Mouse (Mus musculus) heart, embryonic 13.5 days (tissue): Measurements from ENCODE around the gene Cradd. TPM values are rescaled to one million over a fixed set of nuclear protein-coding genes. Genes with fewer than 3 reads are reported as not detected.

Experiments used
- ATAC-seq: fragments of 200-750 bp; cut with Nextera tagmentation; 2 replicates; pipeline ENCODE4 v1.8.0; 2017; ENCODE audit warnings: moderate TSS enrichment; ENCODE audit not compliant: insufficient number of reproducible peaks, low FRiP score, low TSS enrichment; ENCODE audit errors: extremely low read depth
- H3K27ac ChIP-seq: fragments of 300-500 bp; sonication (generic); replicated peaks from 2 replicates; pipeline ENCODE4 v1.5.1; 2015; ENCODE audit warnings: moderate library complexity, mild to moderate bottlenecking, inconsistent platforms
- H3K27me3 ChIP-seq: fragments of 300-500 bp; sonication (generic); replicated peaks from 2 replicates; pipeline ENCODE4 v1.6.1; 2015; ENCODE audit warnings: mild to moderate bottlenecking, inconsistent platforms
- H3K36me3 ChIP-seq: fragments of 300-500 bp; sonication (generic); 2 replicates; pipeline ENCODE4 v1.6.1; 2015; ENCODE audit warnings: mild to moderate bottlenecking, inconsistent platforms
- H3K4me1 ChIP-seq: fragments of 300-500 bp; sonication (generic); 2 replicates; pipeline ENCODE4 v1.6.1; 2015; ENCODE audit warnings: inconsistent platforms
- H3K4me2 ChIP-seq: fragments of 300-500 bp; sonication (generic); 2 replicates; pipeline ENCODE4 v1.6.1; 2015; ENCODE audit warnings: inconsistent platforms, mild to moderate bottlenecking, moderate library complexity
- H3K4me3 ChIP-seq: fragments of 300-500 bp; sonication (generic); 2 replicates; pipeline ENCODE4 v1.5.1; 2015; ENCODE audit warnings: moderate library complexity, mild to moderate bottlenecking, inconsistent platforms
- H3K9ac ChIP-seq: fragments of 300-500 bp; sonication (generic); 2 replicates; pipeline ENCODE4 v1.6.1; 2015; ENCODE audit warnings: inconsistent platforms, mild to moderate bottlenecking, moderate library complexity
- H3K9me3 ChIP-seq: fragments of 300-500 bp; sonication (generic); 2 replicates; pipeline ENCODE4 v1.6.1; 2016; ENCODE audit warnings: inconsistent platforms
- WGBS: fragments of 180-500 bp; shearing (Covaris S2); methylation state at CpG from one replicate; pipeline ENCODE4 v1.1.7; 2015; ENCODE audit warnings: mixed read lengths; 5-methylcytosine and 5-hydroxymethylcytosine counted together
- polyA plus RNA-seq: library from polyadenylated mRNA; unstranded; fragments of >200 nt; fragmentation: Nextera tagmentation; extraction: Ambion mirVana; gene quantifications from 2 replicates; pipeline ENCODE4 v1.2.1, GENCODE M21; 2015

Gene Cradd
- polyA plus RNA-seq, 1 experiment from 2014 or later: 8.6 TPM

DNA sequence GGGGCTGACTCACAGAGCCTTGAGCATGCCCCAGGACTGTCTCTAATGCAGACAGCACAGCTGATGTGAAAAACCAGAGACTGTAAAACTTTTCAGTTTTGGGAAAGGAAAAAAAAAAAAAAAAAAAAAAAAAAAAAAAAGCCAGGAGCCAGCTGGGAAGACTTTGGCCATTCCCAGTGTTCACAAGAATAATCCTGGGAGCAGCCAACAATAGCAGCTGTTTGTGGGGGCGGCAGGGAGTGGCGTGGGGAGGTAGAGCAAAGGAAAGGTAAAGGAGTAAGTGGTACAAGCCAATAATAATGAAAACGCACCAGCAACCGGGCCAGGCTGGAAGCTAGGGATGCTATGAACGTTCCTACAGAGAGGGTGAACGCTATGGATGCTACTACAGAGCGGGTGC is 32.8 kb upstream of the Cradd start:
- Histone ChIP-seq H3K36me3 (no peaks in the 10 kb centered on the region), H3K4me3 (no peak overlapping the region), H3K27me3 (peaks cover 5% of the 10 kb centered on the region), H3K9me3 (0 out of 2 replicates have a peak, but pooled peaks cover 5% of the 10 kb centered on the region), H3K27ac (no peak overlapping the region), H3K4me2 (no peak overlapping the region), H3K9ac (no peak overlapping the region), H3K4me1 (no peaks in the 10 kb centered on the region)
- WGBS: 69% methylated on average over 7 of the region's 7 CpGs
- ATAC-seq: no peak

GRCm38 (mm10) chr10:95355678-95356268 is 31.8 kb upstream of the Cradd start:
- no peaks in the 10 kb centered on the region for H3K36me3 ChIP-seq
- no peak overlapping the region for H3K4me3 ChIP-seq
- no peaks in the 10 kb centered on the region for H3K4me1 ChIP-seq
- 0 out of 2 replicates have a peak, but pooled peaks cover 5% of the 10 kb centered on the region for H3K9me3 ChIP-seq
- no peaks in the 10 kb centered on the region; the same call in 1 of the 2 replicates for H3K27me3 ChIP-seq
- H3K9ac ChIP-seq: no peak overlapping the region
- H3K4me2 ChIP-seq: no peak overlapping the region
- WGBS: 40% methylated on average over 6 of the region's 6 CpGs
- H3K27ac ChIP-seq: no peak overlapping the region
- no peak for ATAC-seq

DNA sequence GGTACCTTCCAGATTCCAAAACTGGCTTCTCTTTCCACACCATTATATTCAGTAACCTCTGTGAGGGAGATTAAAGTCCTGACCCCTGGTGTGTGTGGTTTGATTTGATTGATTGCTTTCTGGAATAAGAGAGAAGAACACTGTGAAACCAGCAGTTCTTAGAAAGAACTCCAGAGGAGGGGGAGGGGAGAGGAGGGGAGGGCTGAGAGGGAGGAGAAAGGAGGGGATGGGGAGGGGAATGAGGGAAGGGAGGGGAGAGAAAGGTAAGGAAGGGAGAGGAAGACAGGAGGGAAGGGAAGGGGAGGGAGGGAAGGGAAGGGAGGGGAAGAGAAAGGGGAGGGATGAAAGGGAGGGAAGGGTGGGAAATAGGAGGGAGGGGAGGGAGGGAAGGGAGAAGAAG is 30.7 kb upstream of the Cradd start:
- H3K9ac ChIP-seq: no peak overlapping the region
- no peaks in the 10 kb centered on the region for H3K4me1 ChIP-seq
- H3K9me3 ChIP-seq: 0 out of 2 replicates have a peak, but pooled peaks cover 5% of the 10 kb centered on the region
- H3K4me3 ChIP-seq: no peak overlapping the region
- H3K27me3 ChIP-seq: no peaks in the 10 kb centered on the region; the same call in 1 of the 2 replicates
- no peak for ATAC-seq
- no peak overlapping the region for H3K27ac ChIP-seq
- H3K4me2 ChIP-seq: no peak overlapping the region
- H3K36me3 ChIP-seq: no peaks in the 10 kb centered on the region

GRCm38 (mm10) chr10:95354047-95354446 is 30.1 kb upstream of the Cradd start:
- no peak overlapping the region for H3K27ac ChIP-seq
- no peak overlapping the region for H3K4me2 ChIP-seq
- H3K4me1 ChIP-seq: no peaks in the 10 kb centered on the region
- no peak overlapping the region for H3K4me3 ChIP-seq
- H3K36me3 ChIP-seq: no peaks in the 10 kb centered on the region
- H3K9me3 ChIP-seq: 0 out of 2 replicates have a peak, but pooled peaks cover 5% of the 10 kb centered on the region
- no peak overlapping the region for H3K9ac ChIP-seq
- WGBS: 79% methylated on average over 6 of the region's 6 CpGs
- no peaks in the 10 kb centered on the region; the same call in 1 of the 2 replicates for H3K27me3 ChIP-seq
- no peak for ATAC-seq

DNA sequence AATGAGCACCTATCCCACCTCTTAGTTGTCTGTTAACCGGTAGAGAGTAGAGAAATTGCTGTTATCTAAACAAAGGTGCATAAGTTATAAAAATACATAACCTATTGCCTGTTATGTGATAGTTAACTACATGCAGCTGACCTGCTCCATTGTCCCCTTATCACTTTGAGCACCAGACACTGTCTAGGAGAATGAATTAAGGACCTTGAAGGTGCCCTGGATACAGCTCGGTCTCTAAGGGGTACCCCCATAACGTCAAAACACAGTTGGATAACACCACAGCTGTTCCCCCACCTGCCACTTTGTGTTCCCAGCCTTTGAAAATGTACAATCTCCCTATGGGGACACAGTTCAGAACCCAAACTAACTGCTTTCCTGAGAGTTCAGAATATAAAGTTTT is 24.5 kb upstream of the Cradd start:
- H3K27me3 ChIP-seq: no peaks in the 10 kb centered on the region
- no peak overlapping the region for H3K9ac ChIP-seq
- no peak overlapping the region for H3K4me3 ChIP-seq
- no peak overlapping the region for H3K4me2 ChIP-seq
- no peaks in the 10 kb centered on the region for H3K36me3 ChIP-seq
- ATAC-seq: no peak
- no peak overlapping the region for H3K27ac ChIP-seq
- no peaks in the 10 kb centered on the region for H3K4me1 ChIP-seq
- peaks cover 8% of the 10 kb centered on the region; the same call in 1 of the 2 replicates for H3K9me3 ChIP-seq
- 54% methylated on average over 3 of the region's 3 CpGs for WGBS

DNA sequence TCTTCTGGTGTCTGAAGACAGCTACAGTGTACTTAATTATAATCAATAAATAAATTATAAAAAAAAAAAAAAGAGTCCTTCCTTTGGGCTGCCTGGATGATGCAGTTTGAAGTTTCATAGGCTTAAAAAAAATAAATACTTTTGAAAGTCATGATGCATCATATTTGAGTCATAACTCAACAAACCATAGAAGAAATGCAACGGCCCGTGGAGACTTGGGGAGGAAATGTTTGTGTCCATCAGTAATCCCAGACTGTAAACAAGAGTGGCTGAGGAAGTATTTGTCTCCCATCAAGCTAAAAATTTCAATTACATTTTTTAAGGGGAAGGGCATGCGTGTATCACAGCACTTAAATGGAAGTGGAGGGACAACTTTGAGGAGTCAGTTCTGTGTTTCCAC is 23.8 kb upstream of the Cradd start:
- Histone ChIP-seq H3K9ac (no peak overlapping the region), H3K27me3 (no peaks in the 10 kb centered on the region), H3K27ac (no peak overlapping the region), H3K4me2 (no peak overlapping the region), H3K4me1 (no peaks in the 10 kb centered on the region), H3K4me3 (no peak overlapping the region), H3K9me3 (peaks cover 8% of the 10 kb centered on the region; the same call in 1 of the 2 replicates), H3K36me3 (no peaks in the 10 kb centered on the region)
- ATAC-seq: no peak
- WGBS: 89% methylated on average over 3 of the region's 3 CpGs

DNA sequence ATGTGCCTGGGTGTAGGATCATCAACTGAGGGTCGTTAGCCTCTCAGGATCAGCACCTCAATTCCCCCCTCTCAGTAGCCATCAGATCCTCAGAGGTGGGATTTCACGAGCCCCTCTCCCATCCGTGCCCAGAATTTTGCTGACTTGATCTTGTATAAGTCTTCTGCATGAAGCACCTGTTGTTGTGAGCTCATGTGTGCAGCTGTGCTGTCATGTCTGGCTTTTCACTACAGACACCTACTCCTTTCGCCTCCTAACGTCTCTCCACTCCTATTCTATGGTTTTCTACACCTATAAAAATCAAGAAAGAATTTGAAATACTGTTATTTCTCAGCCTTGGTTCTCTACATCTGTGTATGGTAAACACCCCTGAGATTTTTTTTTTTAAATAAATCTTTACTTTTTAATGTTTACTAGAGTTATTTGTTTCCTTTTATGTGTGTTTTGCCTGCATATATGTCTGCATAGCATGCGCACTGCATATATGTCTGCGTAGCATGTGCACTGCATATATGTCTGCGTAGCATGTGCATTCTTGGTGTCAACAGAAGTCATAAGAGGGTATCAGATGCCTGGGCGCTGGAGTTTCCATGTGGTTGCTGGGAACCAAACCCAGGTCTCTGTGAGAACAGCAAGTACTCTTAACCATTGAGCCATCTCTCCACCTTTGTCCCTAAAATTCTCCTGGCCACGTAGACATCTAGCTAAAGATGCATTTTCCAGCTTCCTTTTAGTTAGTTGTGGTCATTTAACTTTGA is 19.1 kb upstream of the Cradd start:
- ATAC-seq: no peak
- Histone ChIP-seq H3K36me3 (no peaks in the 10 kb centered on the region), H3K9ac (no peak overlapping the region), H3K4me2 (no peak overlapping the region), H3K27ac (no peak overlapping the region), H3K27me3 (no peaks in the 10 kb centered on the region), H3K4me3 (no peak overlapping the region), H3K4me1 (no peaks in the 10 kb centered on the region), H3K9me3 (peaks cover 3% of the 10 kb centered on the region; the same call in 1 of the 2 replicates)
- 75% methylated on average over 10 of the region's 10 CpGs for WGBS

DNA sequence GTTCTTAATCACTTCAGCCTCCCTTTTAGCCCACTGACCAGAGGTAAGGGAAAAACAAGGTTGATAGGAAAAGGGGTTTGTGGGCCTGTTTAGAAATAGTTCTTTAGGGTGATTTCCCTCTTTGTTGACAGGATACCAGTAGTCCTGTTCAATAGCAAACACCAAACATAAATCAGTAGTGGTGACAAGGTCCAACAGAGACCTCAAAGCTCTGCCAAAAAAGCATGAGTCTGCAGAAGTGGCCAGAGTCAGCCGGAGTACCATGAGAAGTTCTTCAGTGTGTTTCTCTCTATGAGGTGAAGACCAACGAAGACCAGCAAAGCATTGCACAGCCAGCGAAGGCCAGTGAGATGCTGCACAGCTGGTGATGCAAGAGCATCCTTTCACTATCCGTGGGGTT is 16.7 kb upstream of the Cradd start:
- Histone ChIP-seq H3K9ac (no peak overlapping the region), H3K4me2 (no peak overlapping the region), H3K9me3 (peaks cover 3% of the 10 kb centered on the region; the same call in 1 of the 2 replicates), H3K36me3 (no peaks in the 10 kb centered on the region), H3K27me3 (no peaks in the 10 kb centered on the region), H3K27ac (no peak overlapping the region), H3K4me3 (no peak overlapping the region), H3K4me1 (peaks cover 16% of the 10 kb centered on the region)
- WGBS: 67% methylated on average over 4 of the region's 4 CpGs
- ATAC-seq: no peak

GRCm38 (mm10) chr10:95337589-95337988 is 13.7 kb upstream of the Cradd start:
- H3K4me3 ChIP-seq: no peak overlapping the region
- WGBS: 69% methylated on average over 5 of the region's 5 CpGs
- ATAC-seq: no peak
- H3K9me3 ChIP-seq: no peaks in the 10 kb centered on the region
- H3K4me1 ChIP-seq: peaks cover 18% of the 10 kb centered on the region
- H3K36me3 ChIP-seq: no peaks in the 10 kb centered on the region
- H3K27ac ChIP-seq: no peak overlapping the region
- H3K9ac ChIP-seq: no peak overlapping the region
- H3K27me3 ChIP-seq: no peaks in the 10 kb centered on the region
- H3K4me2 ChIP-seq: no peak overlapping the region

DNA sequence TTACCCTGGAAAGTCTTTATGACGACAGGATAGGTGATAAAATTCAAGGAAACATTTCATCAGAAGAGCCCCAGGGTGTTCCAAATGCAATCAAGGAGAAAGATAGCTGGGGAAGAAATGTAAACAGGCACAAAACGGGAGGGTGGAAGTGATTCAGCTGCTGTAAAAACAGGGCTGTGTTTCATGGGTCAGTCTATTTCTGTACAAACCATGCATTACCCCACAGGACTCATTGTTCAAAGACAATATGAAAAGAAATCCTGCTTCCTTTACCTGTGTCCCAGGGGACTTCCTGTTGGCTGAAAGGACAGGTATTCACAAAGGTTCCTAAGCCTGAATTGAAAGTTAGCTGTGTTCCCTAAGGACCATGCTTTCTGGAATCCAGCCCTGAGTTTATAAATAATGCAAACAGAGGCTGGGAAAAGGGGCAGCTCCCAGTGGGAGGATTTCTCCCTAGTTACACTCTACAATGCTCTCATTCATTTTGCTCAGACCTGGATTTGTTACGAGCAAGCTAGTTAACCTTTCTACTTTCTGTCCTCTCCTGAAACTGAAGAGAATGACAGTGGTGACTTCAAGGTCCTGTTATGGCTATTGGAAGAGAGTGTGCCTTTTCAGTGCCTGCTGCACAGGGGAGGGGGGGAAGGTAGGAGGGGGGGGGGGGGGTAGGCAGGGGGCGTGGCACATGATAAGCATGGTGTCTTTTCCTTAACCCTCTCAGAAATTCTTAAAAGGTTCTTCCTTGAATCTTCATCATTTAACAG is 13.0 kb upstream of the Cradd start:
- Histone ChIP-seq H3K36me3 (no peaks in the 10 kb centered on the region), H3K27ac (peak overlapping the region; percentile 45; the same call in 1 of the 2 replicates), H3K4me3 (no peak overlapping the region), H3K9ac (peak overlapping the region; percentile 40; the same call in 1 of the 2 replicates), H3K4me2 (peak overlapping the region; percentile 36), H3K4me1 (peaks cover 18% of the 10 kb centered on the region), H3K9me3 (no peaks in the 10 kb centered on the region), H3K27me3 (no peaks in the 10 kb centered on the region)
- WGBS: 15% methylated on average over 4 of the region's 4 CpGs
- no peak for ATAC-seq

- Histone ChIP-seq H3K36me3 (no peaks in the 10 kb centered on the region), H3K4me3 (no peak overlapping the region), H3K9ac (no peak overlapping the region), H3K9me3 (no peaks in the 10 kb centered on the region), H3K27me3 (no peaks in the 10 kb centered on the region), H3K27ac (no peak overlapping the region), H3K4me1 (peaks cover 18% of the 10 kb centered on the region), H3K4me2 (no peak overlapping the region)
- 69% methylated on average over 1 of the region's 1 CpGs for WGBS
- no peak for ATAC-seq
Measured at GRCm38 (mm10) chr10:95334826-95335225, 10.9 kb upstream of the Cradd start.
